Mouse (Mus musculus): Measurements from ENCODE around the gene Lrfn3. TPM values are rescaled to one million over a fixed set of nuclear protein-coding genes. Genes with fewer than 3 reads are reported as not detected.

Gene Lrfn3
- polyA plus RNA-seq, 1 experiment from 2014 or later: 1.3 TPM

GRCm38 (mm10) chr7:30393631-30394030 is 31.1 kb upstream of the Lrfn3 start:
- Histone ChIP-seq H3K9ac (ENCODE audit: low read length) (no peak overlapping the region), H3K27me3 (ENCODE audit: control insufficient read depth, insufficient read depth, low read length) (no peaks in the 10 kb centered on the region), H3K4me1 (ENCODE audit: control insufficient read depth in 2 of 2, insufficient read depth in 2 of 2, low read length in 2 of 2) (no peaks in the 10 kb centered on the region; a peak in 1 of 4 replicates), H3K4me3 (ENCODE audit: control insufficient read depth in 1 of 2, insufficient read depth in 1 of 2, low read depth in 1 of 2, low read length in 2 of 2) (no peak overlapping the region), H3K9me3 (ENCODE audit: control insufficient read depth, low read length) (no peaks in the 10 kb centered on the region), H3K4me2 (ENCODE audit: low read length) (no peak overlapping the region), H3K27ac (replicated peaks in 1 of 2; ENCODE audit: control insufficient read depth in 1 of 2, insufficient read depth in 1 of 2, low read depth in 2 of 2, low read length in 2 of 2) (peak overlapping the region; percentile 79 to 82), H3K36me3 (ENCODE audit: control insufficient read depth, insufficient read depth, low read length) (no peaks in the 10 kb centered on the region)
- 81% methylated on average over 4 of the region's 4 CpGs for WGBS
- no peak for ATAC-seq (ENCODE audit: insufficient number of reproducible peaks, insufficient read depth, low FRiP score, low read depth)

- Histone ChIP-seq H3K27ac (replicated peaks in 1 of 2; ENCODE audit: control insufficient read depth in 1 of 2, insufficient read depth in 1 of 2, low read depth in 2 of 2, low read length in 2 of 2) (no peak overlapping the region), H3K4me1 (ENCODE audit: control insufficient read depth in 2 of 2, insufficient read depth in 2 of 2, low read length in 2 of 2) (no peaks in the 10 kb centered on the region; a peak in 1 of 4 replicates), H3K27me3 (ENCODE audit: control insufficient read depth, insufficient read depth, low read length) (no peaks in the 10 kb centered on the region), H3K9me3 (ENCODE audit: control insufficient read depth, low read length) (no peaks in the 10 kb centered on the region), H3K9ac (ENCODE audit: low read length) (no peak overlapping the region), H3K4me3 (ENCODE audit: control insufficient read depth in 1 of 2, insufficient read depth in 1 of 2, low read depth in 1 of 2, low read length in 2 of 2) (no peak overlapping the region), H3K36me3 (ENCODE audit: control insufficient read depth, insufficient read depth, low read length) (no peaks in the 10 kb centered on the region), H3K4me2 (ENCODE audit: low read length) (no peak overlapping the region)
- 53% methylated on average over 4 of the region's 4 CpGs for WGBS
- ATAC-seq (ENCODE audit: insufficient number of reproducible peaks, insufficient read depth, low FRiP score, low read depth): no peak
These were observed 30.4 kb upstream of the Lrfn3 start for GRCm38 (mm10) chr7:30392746-30393520.

- no peak overlapping the region for H3K4me3 ChIP-seq (ENCODE audit: control insufficient read depth in 1 of 2, insufficient read depth in 1 of 2, low read depth in 1 of 2, low read length in 2 of 2)
- H3K4me1 ChIP-seq (ENCODE audit: control insufficient read depth in 2 of 2, insufficient read depth in 2 of 2, low read length in 2 of 2): no peaks in the 10 kb centered on the region
- H3K36me3 ChIP-seq (ENCODE audit: control insufficient read depth, insufficient read depth, low read length): no peaks in the 10 kb centered on the region
- H3K9me3 ChIP-seq (ENCODE audit: control insufficient read depth, low read length): no peaks in the 10 kb centered on the region
- no peak for ATAC-seq (ENCODE audit: insufficient number of reproducible peaks, insufficient read depth, low FRiP score, low read depth)
- H3K4me2 ChIP-seq (ENCODE audit: low read length): no peak overlapping the region
- 76% methylated on average over 9 of the region's 9 CpGs for WGBS
- H3K27me3 ChIP-seq (ENCODE audit: control insufficient read depth, insufficient read depth, low read length): no peaks in the 10 kb centered on the region
- H3K9ac ChIP-seq (ENCODE audit: low read length): no peak overlapping the region
- no peak overlapping the region for H3K27ac ChIP-seq (replicated peaks in 1 of 2; ENCODE audit: control insufficient read depth in 1 of 2, insufficient read depth in 1 of 2, low read depth in 2 of 2, low read length in 2 of 2)
These were observed 21.5 kb upstream of the Lrfn3 start for GRCm38 (mm10) chr7:30384106-30384505.

GRCm38 (mm10) chr7:30380061-30380460 is 17.5 kb upstream of the Lrfn3 start:
- Histone ChIP-seq H3K4me1 (ENCODE audit: control insufficient read depth in 2 of 2, insufficient read depth in 2 of 2, low read length in 2 of 2) (no peaks in the 10 kb centered on the region), H3K4me2 (ENCODE audit: low read length) (no peak overlapping the region), H3K27ac (replicated peaks in 1 of 2; ENCODE audit: control insufficient read depth in 1 of 2, insufficient read depth in 1 of 2, low read depth in 2 of 2, low read length in 2 of 2) (no peak overlapping the region), H3K9me3 (ENCODE audit: control insufficient read depth, low read length) (no peaks in the 10 kb centered on the region), H3K4me3 (ENCODE audit: control insufficient read depth in 1 of 2, insufficient read depth in 1 of 2, low read depth in 1 of 2, low read length in 2 of 2) (no peak overlapping the region), H3K36me3 (ENCODE audit: control insufficient read depth, insufficient read depth, low read length) (no peaks in the 10 kb centered on the region), H3K9ac (ENCODE audit: low read length) (no peak overlapping the region), H3K27me3 (ENCODE audit: control insufficient read depth, insufficient read depth, low read length) (no peaks in the 10 kb centered on the region)
- 59% methylated on average over 5 of the region's 5 CpGs for WGBS
- ATAC-seq (ENCODE audit: insufficient number of reproducible peaks, insufficient read depth, low FRiP score, low read depth): no peak

GRCm38 (mm10) chr7:30373501-30373962 is 11.0 kb upstream of the Lrfn3 start:
- H3K4me1 ChIP-seq (ENCODE audit: control insufficient read depth in 2 of 2, insufficient read depth in 2 of 2, low read length in 2 of 2): no peaks in the 10 kb centered on the region
- peak overlapping the region; percentile 36 to 61 for H3K4me3 ChIP-seq (ENCODE audit: control insufficient read depth in 1 of 2, insufficient read depth in 1 of 2, low read depth in 1 of 2, low read length in 2 of 2)
- 0% methylated on average over 21 of the region's 21 CpGs for WGBS
- peak overlapping the region; percentile 57 for H3K9ac ChIP-seq (ENCODE audit: low read length)
- peak; percentile 91 for ATAC-seq (ENCODE audit: insufficient number of reproducible peaks, insufficient read depth, low FRiP score, low read depth)
- H3K9me3 ChIP-seq (ENCODE audit: control insufficient read depth, low read length): no peaks in the 10 kb centered on the region
- no peak overlapping the region for H3K27ac ChIP-seq (replicated peaks in 1 of 2; ENCODE audit: control insufficient read depth in 1 of 2, insufficient read depth in 1 of 2, low read depth in 2 of 2, low read length in 2 of 2)
- H3K36me3 ChIP-seq (ENCODE audit: control insufficient read depth, insufficient read depth, low read length): no peaks in the 10 kb centered on the region
- peak overlapping the region; percentile 67 for H3K4me2 ChIP-seq (ENCODE audit: low read length)
- 0 out of 2 replicates have a peak, but pooled peaks cover 2% of the 10 kb centered on the region for H3K27me3 ChIP-seq (ENCODE audit: control insufficient read depth, insufficient read depth, low read length)

- no peak overlapping the region for H3K4me3 ChIP-seq (ENCODE audit: control insufficient read depth in 1 of 2, insufficient read depth in 1 of 2, low read depth in 1 of 2, low read length in 2 of 2)
- H3K4me2 ChIP-seq (ENCODE audit: low read length): no peak overlapping the region
- H3K9ac ChIP-seq (ENCODE audit: low read length): no peak overlapping the region
- H3K27me3 ChIP-seq (ENCODE audit: control insufficient read depth, insufficient read depth, low read length): peaks cover 18% of the 10 kb centered on the region
- 0 out of 4 replicates have a peak, but pooled peaks cover under 1 to 3% of the 10 kb centered on the region in 2 experiments for H3K4me1 ChIP-seq (ENCODE audit: control insufficient read depth in 2 of 2, insufficient read depth in 2 of 2, low read length in 2 of 2)
- ATAC-seq (ENCODE audit: insufficient number of reproducible peaks, insufficient read depth, low FRiP score, low read depth): no peak
- no peak overlapping the region for H3K27ac ChIP-seq (replicated peaks in 1 of 2; ENCODE audit: control insufficient read depth in 1 of 2, insufficient read depth in 1 of 2, low read depth in 2 of 2, low read length in 2 of 2)
- no peaks in the 10 kb centered on the region for H3K9me3 ChIP-seq (ENCODE audit: control insufficient read depth, low read length)
- 57% methylated on average over 2 of the region's 2 CpGs for WGBS
- H3K36me3 ChIP-seq (ENCODE audit: control insufficient read depth, insufficient read depth, low read length): no peaks in the 10 kb centered on the region
These were observed 4.9 kb upstream of the Lrfn3 start for GRCm38 (mm10) chr7:30367466-30367865.

GRCm38 (mm10) chr7:30363344-30363738 is 769 bp upstream of the Lrfn3 start:
- H3K9me3 ChIP-seq (ENCODE audit: control insufficient read depth, low read length): no peaks in the 10 kb centered on the region
- H3K27me3 ChIP-seq (ENCODE audit: control insufficient read depth, insufficient read depth, low read length): peaks cover 16% of the 10 kb centered on the region
- peak overlapping the region; percentile 49 to 66; a peak in 3 of 4 replicates for H3K4me3 ChIP-seq (ENCODE audit: control insufficient read depth in 1 of 2, insufficient read depth in 1 of 2, low read depth in 1 of 2, low read length in 2 of 2)
- ATAC-seq (ENCODE audit: insufficient number of reproducible peaks, insufficient read depth, low FRiP score, low read depth): no peak
- peak overlapping the region; percentile 82 for H3K9ac ChIP-seq (ENCODE audit: low read length)
- H3K36me3 ChIP-seq (ENCODE audit: control insufficient read depth, insufficient read depth, low read length): no peaks in the 10 kb centered on the region
- H3K4me1 ChIP-seq (ENCODE audit: control insufficient read depth in 2 of 2, insufficient read depth in 2 of 2, low read length in 2 of 2): peaks cover 2 to 11% of the 10 kb centered on the region in 2 experiments; a peak in 2 of 4 replicates
- 57% methylated on average over 6 of the region's 6 CpGs for WGBS
- H3K27ac ChIP-seq (replicated peaks in 1 of 2; ENCODE audit: control insufficient read depth in 1 of 2, insufficient read depth in 1 of 2, low read depth in 2 of 2, low read length in 2 of 2): no peak overlapping the region
- peak overlapping the region; percentile 85 for H3K4me2 ChIP-seq (ENCODE audit: low read length)
